Mouse (Mus musculus): ENCODE results near the gene Mlh1. TPM values are rescaled to one million over a fixed set of nuclear protein-coding genes. Genes with fewer than 3 reads are reported as not detected.

Gene Mlh1
- polyA plus RNA-seq, 1 experiment from 2014 or later: 37.3 TPM

DNA sequence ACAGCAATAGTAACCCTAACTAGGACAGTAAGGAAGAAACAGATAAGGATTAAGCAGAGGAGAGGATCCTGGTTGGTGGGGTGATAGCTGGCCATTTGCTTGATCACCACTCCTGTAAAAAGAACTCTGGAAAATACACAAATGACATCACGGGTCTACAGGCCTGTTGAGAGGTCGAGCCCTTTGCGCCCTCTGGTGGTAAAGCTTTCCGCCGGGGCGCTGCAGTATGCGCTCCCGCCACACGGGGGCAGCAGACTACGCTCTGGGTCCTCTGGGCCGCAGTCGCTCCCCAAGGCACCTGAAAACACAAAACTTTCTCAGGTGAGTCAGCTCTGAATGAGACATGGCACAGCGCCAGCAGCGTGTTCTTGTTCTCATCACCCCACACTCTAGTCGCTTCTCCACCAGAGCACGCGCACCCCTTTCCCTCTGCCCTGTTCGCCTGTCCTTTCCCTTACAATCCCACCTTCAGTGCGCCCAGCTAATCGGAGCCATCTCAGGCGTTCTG, 18.3 kb upstream of the Mlh1 start:
- WGBS: 12% methylated on average over 21 of the region's 21 CpGs
- Histone ChIP-seq H3K9ac (ENCODE audit: low read length) (0 out of 2 replicates have a peak overlapping the region, but pooled peaks have one; percentile 25), H3K4me3 (ENCODE audit: low read length) (peak overlapping the region; percentile 24)

DNA sequence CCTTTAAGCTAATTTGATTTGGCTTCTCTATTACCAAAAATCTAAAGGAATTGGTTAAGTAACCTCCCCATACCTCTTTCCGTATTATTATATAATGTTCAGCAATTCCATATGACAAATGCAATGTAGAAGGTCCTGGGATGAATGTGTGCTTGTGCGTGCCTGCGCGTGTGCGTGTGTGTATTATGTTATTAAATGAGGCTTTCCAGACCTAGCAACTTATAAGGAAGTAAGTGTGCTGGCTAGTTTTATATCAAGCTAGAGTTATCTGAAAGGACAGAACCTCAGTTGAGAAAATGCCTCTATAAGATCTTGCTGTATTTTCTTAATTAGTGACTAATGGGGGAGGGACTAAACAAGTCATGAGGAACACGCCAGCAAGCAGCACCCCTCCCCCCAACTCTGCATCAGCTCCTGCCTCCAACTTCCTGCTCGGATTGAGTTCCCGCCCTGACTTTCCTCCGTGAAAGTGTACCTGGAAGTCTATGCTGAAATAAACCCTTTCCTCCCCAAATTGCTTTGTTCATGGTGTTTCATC, 17.8 kb upstream of the Mlh1 start:
- ATAC-seq (ENCODE audit: low read depth): peak; percentile 64
- Histone ChIP-seq H3K4me3 (ENCODE audit: low read length) (peak overlapping the region; percentile 24), H3K4me2 (ENCODE audit: low read depth, low read length) (peak overlapping the region; percentile 48), H3K4me1 (replicated peaks; ENCODE audit: control insufficient read depth, insufficient read depth, low read length) (no peaks in the 10 kb centered on the region), H3K9me3 (ENCODE audit: control insufficient read depth, low read length) (no peaks in the 10 kb centered on the region), H3K9ac (ENCODE audit: low read length) (0 out of 2 replicates have a peak overlapping the region, but pooled peaks have one; percentile 25), H3K36me3 (ENCODE audit: control insufficient read depth, insufficient read depth, low read length) (no peaks in the 10 kb centered on the region), H3K27me3 (ENCODE audit: control insufficient read depth, insufficient read depth, low read depth, low read length) (no peaks in the 10 kb centered on the region), H3K27ac (ENCODE audit: low read length) (no peak overlapping the region)
- 51% methylated on average over 9 of the region's 9 CpGs for WGBS

More for the DNA sequence above, 18.3 kb upstream of the Mlh1 start:
- no peaks in the 10 kb centered on the region for H3K4me1 ChIP-seq (replicated peaks; ENCODE audit: control insufficient read depth, insufficient read depth, low read length)
- peak overlapping the region; percentile 48 for H3K4me2 ChIP-seq (ENCODE audit: low read depth, low read length)
- H3K9me3 ChIP-seq (ENCODE audit: control insufficient read depth, low read length): no peaks in the 10 kb centered on the region
- H3K27ac ChIP-seq (ENCODE audit: low read length): no peak overlapping the region
- no peaks in the 10 kb centered on the region for H3K27me3 ChIP-seq (ENCODE audit: control insufficient read depth, insufficient read depth, low read depth, low read length)
- no peaks in the 10 kb centered on the region for H3K36me3 ChIP-seq (ENCODE audit: control insufficient read depth, insufficient read depth, low read length)
- peak; percentile 85 for ATAC-seq (ENCODE audit: low read depth)

DNA sequence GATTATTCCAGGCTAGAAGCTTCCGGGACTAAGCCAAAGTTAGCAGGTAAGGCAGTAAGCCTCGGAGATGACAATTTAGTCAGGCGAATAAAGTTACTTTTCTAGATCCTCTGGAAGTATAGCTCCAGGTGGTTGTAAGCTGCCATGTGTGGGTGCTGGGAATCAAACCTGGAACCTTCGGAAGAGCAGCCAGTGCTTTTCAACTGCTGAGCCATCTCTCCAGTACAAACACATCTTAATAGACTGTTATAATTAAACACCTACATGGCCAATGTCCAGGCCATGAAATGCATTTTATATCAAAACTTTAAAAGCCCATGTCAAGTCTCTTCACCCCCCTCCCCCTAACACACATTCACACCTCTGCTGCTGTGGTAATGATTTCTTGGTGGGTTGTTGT, 16.4 kb upstream of the Mlh1 start:
- Histone ChIP-seq H3K36me3 (ENCODE audit: control insufficient read depth, insufficient read depth, low read length) (no peaks in the 10 kb centered on the region), H3K9me3 (ENCODE audit: control insufficient read depth, low read length) (no peaks in the 10 kb centered on the region), H3K4me3 (ENCODE audit: low read length) (no peak overlapping the region), H3K9ac (ENCODE audit: low read length) (no peak overlapping the region), H3K4me2 (ENCODE audit: low read depth, low read length) (no peak overlapping the region), H3K27me3 (ENCODE audit: control insufficient read depth, insufficient read depth, low read depth, low read length) (no peaks in the 10 kb centered on the region), H3K27ac (ENCODE audit: low read length) (no peak overlapping the region), H3K4me1 (replicated peaks; ENCODE audit: control insufficient read depth, insufficient read depth, low read length) (no peaks in the 10 kb centered on the region)
- no peak for ATAC-seq (ENCODE audit: low read depth)
- WGBS: 93% methylated on average over 4 of the region's 4 CpGs

DNA sequence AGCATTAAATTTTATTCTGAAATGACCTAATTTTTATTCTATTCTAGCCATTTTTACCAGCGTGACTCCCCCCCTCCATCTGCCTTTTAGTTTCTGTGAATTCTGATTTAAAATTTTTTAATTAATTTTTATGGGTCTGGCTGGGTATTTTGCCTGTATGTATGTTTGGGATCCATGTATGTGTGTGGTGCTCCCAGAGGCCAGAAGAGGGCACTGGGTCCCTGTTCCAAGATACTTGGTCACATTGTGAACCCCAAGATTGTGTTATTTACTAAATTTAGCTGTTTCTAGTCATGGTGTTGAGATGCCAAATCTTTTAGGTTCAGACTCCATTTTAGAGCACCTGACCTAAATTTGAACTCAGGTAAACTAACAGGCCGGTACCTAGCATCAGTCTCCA, 14.9 kb upstream of the Mlh1 start:
- Histone ChIP-seq H3K9ac (ENCODE audit: low read length) (no peak overlapping the region), H3K9me3 (ENCODE audit: control insufficient read depth, low read length) (no peaks in the 10 kb centered on the region)
- WGBS: 66% methylated on average over 2 of the region's 2 CpGs

DNA sequence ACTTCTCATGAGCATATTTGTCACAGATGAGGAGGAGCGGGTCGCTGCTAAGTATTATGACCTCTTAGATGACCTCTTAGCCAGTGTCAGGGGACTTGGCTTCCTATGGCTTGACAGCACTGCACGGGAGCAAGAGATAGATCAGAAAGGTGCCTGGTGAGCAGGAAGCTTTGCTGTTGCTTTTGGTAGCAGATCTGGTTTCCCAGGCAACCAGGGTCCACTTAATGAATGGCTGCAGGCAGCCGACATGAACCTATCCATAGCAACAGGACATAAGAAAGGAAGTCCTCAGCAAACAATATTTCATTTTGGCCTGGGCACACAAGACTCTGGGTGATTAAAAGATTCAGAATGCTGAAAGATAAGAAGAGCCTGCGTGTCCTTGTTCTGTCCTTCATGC, 14.1 kb upstream of the Mlh1 start:
- no peak overlapping the region for H3K4me2 ChIP-seq (ENCODE audit: low read depth, low read length)
- H3K27me3 ChIP-seq (ENCODE audit: control insufficient read depth, insufficient read depth, low read depth, low read length): no peaks in the 10 kb centered on the region
- no peaks in the 10 kb centered on the region for H3K36me3 ChIP-seq (ENCODE audit: control insufficient read depth, insufficient read depth, low read length)
- no peak for ATAC-seq (ENCODE audit: low read depth)
- H3K9me3 ChIP-seq (ENCODE audit: control insufficient read depth, low read length): no peaks in the 10 kb centered on the region
- H3K4me3 ChIP-seq (ENCODE audit: low read length): no peak overlapping the region
- H3K27ac ChIP-seq (ENCODE audit: low read length): no peak overlapping the region
- H3K4me1 ChIP-seq (replicated peaks; ENCODE audit: control insufficient read depth, insufficient read depth, low read length): no peaks in the 10 kb centered on the region
- WGBS: 11% methylated on average over 5 of the region's 5 CpGs
- H3K9ac ChIP-seq (ENCODE audit: low read length): no peak overlapping the region

More for the DNA sequence above, 14.9 kb upstream of the Mlh1 start:
- ATAC-seq (ENCODE audit: low read depth): no peak
- H3K27me3 ChIP-seq (ENCODE audit: control insufficient read depth, insufficient read depth, low read depth, low read length): no peaks in the 10 kb centered on the region
- H3K4me2 ChIP-seq (ENCODE audit: low read depth, low read length): no peak overlapping the region
- H3K4me1 ChIP-seq (replicated peaks; ENCODE audit: control insufficient read depth, insufficient read depth, low read length): no peaks in the 10 kb centered on the region
- no peak overlapping the region for H3K4me3 ChIP-seq (ENCODE audit: low read length)
- H3K27ac ChIP-seq (ENCODE audit: low read length): no peak overlapping the region
- no peaks in the 10 kb centered on the region for H3K36me3 ChIP-seq (ENCODE audit: control insufficient read depth, insufficient read depth, low read length)

DNA sequence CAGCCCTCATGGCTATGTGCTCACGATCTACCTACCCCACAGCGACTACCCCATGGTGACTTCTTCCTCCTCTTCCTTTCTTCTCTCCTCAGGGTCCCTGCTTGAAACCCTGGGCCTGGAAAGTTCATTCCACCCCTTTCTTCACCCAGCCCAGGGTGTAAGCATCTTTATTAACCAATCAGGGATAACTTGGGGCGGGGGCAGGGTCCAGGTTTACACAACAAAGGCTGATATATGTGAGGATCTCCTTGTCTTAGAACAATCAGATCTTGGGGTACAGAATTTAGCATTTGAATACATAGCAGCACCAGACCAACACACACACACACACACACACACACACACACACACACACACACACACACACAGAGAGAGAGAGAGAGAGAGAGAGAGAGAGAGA, 13.5 kb upstream of the Mlh1 start:
- Histone ChIP-seq H3K4me3 (ENCODE audit: low read length) (no peak overlapping the region), H3K36me3 (ENCODE audit: control insufficient read depth, insufficient read depth, low read length) (no peaks in the 10 kb centered on the region), H3K4me2 (ENCODE audit: low read depth, low read length) (no peak overlapping the region), H3K27ac (ENCODE audit: low read length) (no peak overlapping the region), H3K9ac (ENCODE audit: low read length) (no peak overlapping the region), H3K27me3 (ENCODE audit: control insufficient read depth, insufficient read depth, low read depth, low read length) (no peaks in the 10 kb centered on the region), H3K4me1 (replicated peaks; ENCODE audit: control insufficient read depth, insufficient read depth, low read length) (no peaks in the 10 kb centered on the region), H3K9me3 (ENCODE audit: control insufficient read depth, low read length) (no peaks in the 10 kb centered on the region)
- ATAC-seq (ENCODE audit: low read depth): no peak
- WGBS: 41% methylated on average over 3 of the region's 3 CpGs

DNA sequence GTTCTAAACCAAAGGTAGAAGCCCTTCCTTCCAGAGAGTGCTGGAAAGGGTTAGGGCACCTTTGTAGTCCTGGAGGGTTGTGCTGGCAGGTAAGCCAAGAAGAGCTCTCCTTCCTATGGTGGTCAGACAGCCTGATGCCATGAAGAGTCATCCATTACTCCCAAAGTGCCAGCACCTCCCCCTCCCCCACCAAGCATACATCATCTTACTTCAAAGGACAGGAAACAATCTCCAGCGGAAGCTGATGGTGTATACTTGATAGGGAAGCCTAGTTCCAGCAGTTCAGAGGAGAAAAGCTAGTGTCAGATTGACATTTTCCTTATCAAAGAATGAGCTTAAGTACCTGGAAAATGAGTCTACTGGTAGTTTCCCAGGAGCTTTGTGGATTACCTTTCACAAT, 3.6 kb upstream of the Mlh1 start:
- H3K27ac ChIP-seq (ENCODE audit: low read length): no peak overlapping the region
- WGBS: 14% methylated on average over 1 of the region's 1 CpGs
- peak overlapping the region; percentile 49 for H3K4me2 ChIP-seq (ENCODE audit: low read depth, low read length)
- H3K4me1 ChIP-seq (replicated peaks; ENCODE audit: control insufficient read depth, insufficient read depth, low read length): peaks cover 39% of the 10 kb centered on the region
- H3K9ac ChIP-seq (ENCODE audit: low read length): no peak overlapping the region
- H3K4me3 ChIP-seq (ENCODE audit: low read length): peak overlapping the region; percentile 28
- H3K36me3 ChIP-seq (ENCODE audit: control insufficient read depth, insufficient read depth, low read length): peaks cover 16% of the 10 kb centered on the region
- no peaks in the 10 kb centered on the region for H3K27me3 ChIP-seq (ENCODE audit: control insufficient read depth, insufficient read depth, low read depth, low read length)
- no peaks in the 10 kb centered on the region for H3K9me3 ChIP-seq (ENCODE audit: control insufficient read depth, low read length)
- ATAC-seq (ENCODE audit: low read depth): no peak

DNA sequence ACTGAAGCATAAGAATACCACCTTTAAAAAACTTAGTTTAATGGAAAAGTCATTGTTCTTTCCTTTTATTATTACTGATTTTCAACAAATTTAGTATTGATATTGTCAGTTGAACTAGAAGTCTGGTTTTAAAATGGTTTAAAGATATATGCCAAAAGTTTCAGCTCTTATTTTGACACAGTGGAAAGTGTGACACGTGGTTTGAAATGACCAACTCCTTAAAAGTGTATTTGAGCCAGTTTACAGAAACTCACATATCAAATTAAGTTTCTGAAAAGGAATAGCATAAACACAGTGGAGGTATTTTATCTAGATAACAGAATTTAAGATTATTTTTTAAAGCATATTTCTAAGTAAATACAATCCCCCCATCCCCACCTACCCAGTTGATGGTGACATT, 2.4 kb upstream of the Mlh1 start:
- Histone ChIP-seq H3K9me3 (ENCODE audit: control insufficient read depth, low read length) (no peaks in the 10 kb centered on the region), H3K27ac (ENCODE audit: low read length) (no peak overlapping the region), H3K4me2 (ENCODE audit: low read depth, low read length) (peak overlapping the region; percentile 83), H3K9ac (ENCODE audit: low read length) (no peak overlapping the region), H3K4me1 (replicated peaks; ENCODE audit: control insufficient read depth, insufficient read depth, low read length) (peaks cover 39% of the 10 kb centered on the region), H3K27me3 (ENCODE audit: control insufficient read depth, insufficient read depth, low read depth, low read length) (no peaks in the 10 kb centered on the region), H3K36me3 (ENCODE audit: control insufficient read depth, insufficient read depth, low read length) (peaks cover 9% of the 10 kb centered on the region; the same call in 1 of the 2 replicates), H3K4me3 (ENCODE audit: low read length) (0 out of 2 replicates have a peak overlapping the region, but pooled peaks have one; percentile 2)
- no peak for ATAC-seq (ENCODE audit: low read depth)
- 55% methylated on average over 1 of the region's 1 CpGs for WGBS

DNA sequence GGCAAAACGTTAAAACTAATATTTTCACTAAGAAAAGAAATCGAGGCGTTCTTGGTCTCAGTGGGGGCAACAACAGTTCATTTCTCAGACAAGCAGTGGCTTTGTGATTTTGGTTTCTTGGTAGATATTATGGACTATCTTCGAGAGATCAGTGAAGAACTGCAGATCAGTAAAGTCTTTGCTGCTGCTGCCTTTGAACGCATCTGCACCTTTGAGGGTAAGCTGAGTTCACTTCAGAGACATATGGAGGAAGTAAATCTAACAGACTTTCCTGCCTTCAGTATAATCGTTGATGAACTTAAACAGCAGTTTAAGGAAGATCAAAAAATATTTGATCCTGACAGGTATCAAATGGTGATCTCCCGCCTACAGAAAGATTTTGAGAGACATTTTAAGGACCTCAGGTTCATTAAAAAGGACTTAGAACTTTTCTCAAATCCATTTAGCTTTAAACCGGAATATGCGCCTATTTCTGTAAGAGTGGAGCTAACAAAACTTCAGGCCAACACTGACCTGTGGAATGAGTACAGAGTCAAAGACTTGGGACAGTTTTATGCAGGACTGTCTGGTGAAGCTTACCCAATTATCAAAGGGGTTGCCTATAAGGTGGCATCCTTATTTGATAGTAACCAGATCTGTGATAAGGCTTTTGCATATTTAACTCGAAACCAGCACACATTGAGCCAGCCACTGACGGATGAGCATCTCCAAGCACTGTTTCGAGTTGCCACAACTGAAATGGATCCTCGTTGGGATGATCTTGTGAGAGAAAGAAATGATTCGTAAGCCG, 1.6 kb upstream of the Mlh1 start:
- 47% methylated on average over 15 of the region's 15 CpGs for WGBS
- H3K4me2 ChIP-seq (ENCODE audit: low read depth, low read length): peak overlapping the region; percentile 83
- no peak overlapping the region for H3K27ac ChIP-seq (ENCODE audit: low read length)
- peak overlapping the region; percentile 98 for H3K4me3 ChIP-seq (ENCODE audit: low read length)
- no peaks in the 10 kb centered on the region for H3K9me3 ChIP-seq (ENCODE audit: control insufficient read depth, low read length)
- peaks cover 4% of the 10 kb centered on the region; the same call in 1 of the 2 replicates for H3K36me3 ChIP-seq (ENCODE audit: control insufficient read depth, insufficient read depth, low read length)
- H3K9ac ChIP-seq (ENCODE audit: low read length): peak overlapping the region; percentile 97
- no peak for ATAC-seq (ENCODE audit: low read depth)
- H3K27me3 ChIP-seq (ENCODE audit: control insufficient read depth, insufficient read depth, low read depth, low read length): no peaks in the 10 kb centered on the region
- peaks cover 35% of the 10 kb centered on the region for H3K4me1 ChIP-seq (replicated peaks; ENCODE audit: control insufficient read depth, insufficient read depth, low read length)
